Mouse (Mus musculus): Measurements from ENCODE around the gene Gimap4.
A peak's percentile ranks its signal among the peaks of the same experiment; 100 is the strongest.
"Not testable (repeated sequence)": the region's sequence is repeated elsewhere in the genome, so short reads cannot be mapped to it uniquely, and the experiment has no call there.

Gene Gimap4

DNA sequence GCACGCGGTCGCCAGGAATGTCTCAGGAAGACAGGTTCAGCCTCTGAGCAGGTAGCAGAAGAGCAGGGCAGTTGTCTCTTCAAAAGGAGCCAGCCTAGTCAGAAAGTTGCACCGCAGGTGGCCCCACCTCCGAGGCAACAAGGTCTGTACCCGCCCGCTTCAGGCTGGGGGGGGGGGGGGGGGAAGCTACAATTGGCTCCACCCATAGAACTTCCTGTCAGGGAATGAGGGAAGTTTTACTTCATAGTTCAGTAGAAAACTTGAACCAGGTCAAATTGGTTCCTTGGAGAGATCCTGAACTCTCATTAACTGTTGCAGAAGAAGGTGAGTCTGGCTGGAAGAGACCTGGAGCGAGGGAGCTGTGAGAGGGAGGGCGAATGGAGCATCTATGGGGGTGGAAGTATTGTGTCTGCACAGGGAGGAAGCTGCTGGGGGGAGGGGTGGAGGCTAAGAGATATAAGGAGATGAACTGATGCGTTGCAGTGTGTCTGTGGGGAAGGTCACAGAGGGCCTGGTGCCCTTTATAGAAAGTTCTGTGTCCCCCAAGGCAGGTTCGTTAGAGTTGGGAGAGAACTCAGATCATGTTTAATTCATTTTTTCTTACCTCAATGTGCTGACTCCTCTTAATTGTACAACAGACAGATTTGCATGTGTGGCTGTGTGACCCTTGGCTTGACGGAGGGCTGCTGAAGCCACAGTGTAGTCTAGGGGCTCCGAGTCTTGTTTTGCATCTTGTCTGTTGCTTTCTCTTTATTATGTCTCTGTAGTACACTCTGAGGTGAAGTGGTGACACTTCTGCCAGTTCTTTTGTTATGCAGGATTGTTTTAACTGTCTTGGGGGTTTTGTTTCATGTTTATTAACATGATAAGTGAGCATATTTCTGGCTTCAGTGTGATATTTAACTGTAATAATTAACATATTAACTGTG is 8.2 kb upstream of the Gimap4 start, which contains the start of gene Gimap9:
Gene Gimap9, plus strand, starts transcription at position 199 of the 929 bp plus-strand sequence.
- peak; percentile 92 for DNase-seq (ENCODE audit: low read depth)

GRCm38 (mm10) chr6:48676860-48677415 is 7.4 kb upstream of the Gimap4 start:
- DNase-seq (ENCODE audit: low read depth), result no peak

DNA sequence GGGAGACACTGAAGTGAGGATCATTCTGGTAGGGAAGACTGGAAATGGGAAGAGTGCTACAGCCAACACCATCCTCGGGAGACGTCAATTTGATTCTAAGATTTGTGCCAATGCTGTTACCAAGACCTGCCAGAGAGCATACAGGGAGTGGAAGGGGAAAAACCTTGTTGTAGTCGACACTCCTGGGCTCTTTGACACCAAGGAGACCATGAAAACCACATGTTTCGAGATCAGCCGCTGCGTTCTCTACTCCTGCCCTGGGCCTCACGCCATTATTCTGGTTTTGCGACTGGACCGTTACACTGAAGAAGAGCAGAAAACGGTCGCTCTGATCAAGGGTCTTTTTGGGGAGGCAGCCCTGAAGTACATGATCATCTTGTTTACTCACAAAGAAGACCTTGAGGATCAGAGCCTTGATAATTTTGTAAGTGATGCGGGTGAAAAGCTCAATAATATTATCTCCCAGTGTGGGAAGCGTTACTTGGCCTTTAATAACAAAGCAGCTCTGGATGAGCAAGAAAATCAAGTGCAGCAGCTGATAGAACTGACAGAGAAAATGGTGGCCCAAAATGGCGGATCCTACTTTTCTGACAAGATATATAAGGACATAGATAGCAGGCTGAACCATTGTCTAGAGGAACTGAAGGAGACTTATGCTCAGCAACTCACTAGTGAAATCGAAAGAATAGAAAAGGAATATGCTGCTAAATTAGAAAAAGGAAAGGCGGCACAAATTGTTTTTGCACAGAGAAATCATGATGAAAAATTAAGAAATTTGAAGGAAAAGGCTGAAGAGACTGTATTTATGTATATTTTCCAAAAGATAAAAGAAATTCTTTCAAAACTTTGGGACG is 6.6 kb upstream of the Gimap4 start:
- DNase-seq (ENCODE audit: low read depth), result no peak

GRCm38 (mm10) chr6:48678391-48678790 is 6.0 kb upstream of the Gimap4 start:
- no peak for DNase-seq (ENCODE audit: low read depth)

DNA sequence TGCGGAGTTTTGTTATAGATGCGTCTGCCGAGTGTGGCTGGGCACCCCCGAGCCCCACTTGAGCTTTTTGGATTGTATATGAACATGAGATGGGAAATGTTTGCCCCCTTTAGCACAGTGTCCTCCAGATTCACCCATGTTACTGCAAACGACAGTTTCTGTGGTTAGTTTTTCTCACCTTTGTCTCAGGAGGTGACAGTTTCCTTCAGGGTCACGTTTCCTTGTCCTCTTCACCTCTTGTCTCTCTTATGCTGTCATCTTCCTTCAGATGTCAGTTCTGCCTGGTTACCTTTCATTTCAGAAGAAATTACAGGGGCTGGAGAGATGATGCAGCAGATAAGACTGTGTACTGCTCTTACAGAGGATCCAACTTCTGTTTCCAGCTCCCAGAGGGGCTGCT is 4.6 kb upstream of the Gimap4 start:
- DNase-seq (ENCODE audit: low read depth), result peak; percentile 77

DNA sequence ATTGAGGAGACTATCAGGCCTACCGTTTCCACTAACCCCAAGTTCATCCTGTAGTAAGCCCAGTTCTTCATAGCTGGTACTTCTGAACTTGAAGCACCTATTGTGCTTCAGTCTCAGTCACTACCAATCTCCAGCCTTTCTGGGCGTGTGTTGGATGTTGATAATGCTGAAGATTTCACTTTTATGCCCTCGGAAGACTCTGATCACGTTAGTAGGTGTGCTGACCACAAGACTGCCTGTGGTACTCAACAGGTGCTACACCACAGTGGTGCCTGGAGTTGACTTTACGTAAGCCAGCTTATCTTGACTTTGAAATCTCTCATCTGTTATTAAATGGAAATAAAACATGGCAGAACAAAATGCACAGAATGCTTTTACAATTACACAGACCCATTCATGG is 3.9 kb upstream of the Gimap4 start:
- DNase-seq (ENCODE audit: low read depth), result peak; percentile 83

DNA sequence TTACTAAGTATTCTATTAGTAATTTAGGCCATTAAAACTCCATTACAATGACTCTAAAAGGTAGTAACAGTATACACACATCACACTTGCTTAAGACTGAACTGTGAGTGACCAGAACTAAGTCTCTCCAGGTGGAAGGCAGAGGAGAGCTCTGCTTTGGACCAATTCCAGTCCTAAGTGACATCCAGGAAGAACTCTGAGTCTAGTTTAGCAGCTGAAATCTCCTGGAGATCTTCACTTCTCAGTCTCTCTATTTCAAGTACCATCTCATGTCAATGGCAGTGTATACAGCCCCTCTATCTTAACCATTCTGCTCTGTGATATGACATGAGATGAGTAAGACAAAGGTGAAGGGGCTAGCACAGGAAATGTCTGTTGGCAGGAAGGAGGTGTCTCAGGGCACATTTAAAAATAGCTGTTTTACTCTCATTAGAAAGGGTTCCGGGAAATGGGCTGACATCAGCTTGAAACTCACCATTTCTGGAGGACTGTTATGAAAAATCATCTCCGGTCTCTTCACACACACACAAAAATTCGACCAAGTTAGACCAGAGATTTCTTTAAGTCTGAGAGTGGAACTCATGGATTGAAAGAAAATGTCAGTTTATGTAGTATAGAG is 2.8 kb upstream of the Gimap4 start:
- peak; percentile 73 for DNase-seq (ENCODE audit: low read depth)

- no peak for DNase-seq (ENCODE audit: low read depth)
Observed at GRCm38 (mm10) chr6:48682271-48682670, 2.1 kb upstream of the Gimap4 start.

- not testable (repeated sequence) for DNase-seq (ENCODE audit: low read depth)
Observed at GRCm38 (mm10) chr6:48683263-48683821, 1.0 kb upstream of the Gimap4 start.

DNA sequence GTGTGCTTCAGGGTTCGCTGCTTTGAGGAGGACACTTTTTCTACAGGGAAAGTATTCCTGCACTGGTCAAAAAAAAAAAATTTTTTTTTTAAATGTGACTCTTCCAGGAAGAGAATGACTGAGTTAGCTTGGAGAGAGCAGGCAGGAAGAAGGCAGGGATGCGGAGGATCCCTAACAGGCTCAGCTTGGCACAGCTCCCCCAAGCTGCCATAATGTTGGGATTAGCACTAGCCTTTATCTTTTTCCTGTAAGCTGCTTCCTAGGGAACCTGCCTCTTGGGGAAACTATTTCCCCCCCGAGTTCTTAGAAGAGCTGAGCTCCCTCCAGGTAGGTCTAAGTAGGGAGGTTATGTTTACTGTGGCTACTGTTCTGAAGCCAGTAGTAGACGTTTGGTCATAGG is 457 bp downstream of the Gimap4 start:
- DNase-seq (ENCODE audit: low read depth), result no peak

DNA sequence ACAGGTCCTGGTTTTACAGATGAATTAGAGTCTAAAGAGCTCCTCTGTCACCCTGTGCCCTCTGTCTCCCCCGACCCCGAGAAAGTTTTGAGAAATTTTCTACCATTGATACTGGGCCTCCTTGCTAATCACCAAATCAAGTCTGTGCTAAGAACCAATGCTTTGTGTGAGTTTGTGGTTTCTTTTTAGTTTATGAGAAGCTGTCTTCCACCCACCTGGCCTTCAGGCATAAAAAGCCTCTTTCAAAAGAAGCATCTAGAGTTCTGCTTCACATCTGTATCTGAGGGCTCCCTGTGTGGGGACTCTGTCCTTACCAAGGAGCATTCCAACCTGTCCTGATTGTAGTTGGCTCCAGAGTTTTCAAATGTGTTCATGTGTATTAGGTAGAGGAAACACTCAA is 902 bp downstream of the Gimap4 start:
- DNase-seq (ENCODE audit: low read depth), result peak; percentile 59

GRCm38 (mm10) chr6:48685694-48686665 is 1.6 kb downstream of the Gimap4 start:
- peak; percentile 56 for DNase-seq (ENCODE audit: low read depth)

DNA sequence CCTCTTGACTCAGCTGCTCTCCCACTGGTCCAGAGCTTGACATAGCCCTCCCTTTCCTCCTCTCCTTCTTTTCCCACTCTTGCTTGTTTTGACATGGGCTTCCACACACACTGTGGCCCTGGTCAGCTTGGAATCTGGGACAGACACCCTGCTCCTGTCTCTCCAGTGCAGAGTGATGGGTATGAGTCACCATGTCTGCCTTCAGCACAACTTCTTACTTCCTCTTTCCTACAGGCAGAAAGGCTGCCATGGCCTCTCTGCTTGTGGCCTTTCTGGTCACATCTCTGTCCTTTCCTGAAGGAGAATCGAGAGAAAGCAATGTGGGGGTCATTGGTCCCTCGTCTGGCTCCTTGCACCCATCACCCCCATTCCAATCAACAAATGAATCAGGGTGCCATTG is 2.7 kb downstream of the Gimap4 start:
- DNase-seq (ENCODE audit: low read depth), result no peak

DNA sequence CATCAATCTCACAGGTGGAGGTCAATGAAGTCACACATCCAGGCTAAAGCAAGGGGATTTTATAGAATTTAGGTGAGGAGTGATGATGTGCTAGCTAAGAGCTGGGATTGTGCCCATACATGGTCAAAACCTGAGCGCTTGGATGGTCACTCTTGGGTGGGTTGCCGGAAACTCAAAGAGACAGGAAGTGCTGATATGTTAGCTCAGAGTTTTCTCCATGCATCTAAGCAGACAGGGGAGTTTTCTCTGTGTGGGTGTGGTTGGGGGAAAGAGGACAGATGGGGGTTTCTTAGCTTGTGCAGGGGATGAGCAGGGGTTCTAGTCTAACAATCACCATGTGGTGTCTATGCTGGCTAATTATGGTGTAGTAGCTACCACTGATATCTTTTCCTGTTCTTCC is 5.0 kb downstream of the Gimap4 start:
- DNase-seq (ENCODE audit: low read depth), result no peak

DNA sequence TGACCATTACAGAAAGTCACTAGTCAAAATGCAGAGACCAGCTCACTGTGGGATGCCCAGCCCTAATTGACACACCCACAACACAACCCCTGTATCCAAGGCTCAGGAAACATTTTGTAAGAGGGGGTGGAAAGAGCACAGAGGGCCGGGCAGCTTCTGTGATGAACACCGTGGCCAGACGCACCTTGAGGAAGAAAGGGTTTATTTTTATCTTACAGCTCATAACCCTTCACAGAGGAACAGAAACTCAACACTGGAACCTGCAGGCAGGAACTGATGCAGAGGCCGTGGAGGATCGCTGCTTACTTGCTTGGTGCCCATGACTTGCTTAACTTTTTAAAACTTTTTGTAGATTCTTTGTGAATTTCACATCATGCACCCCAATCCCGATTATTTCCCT is 8.6 kb downstream of the Gimap4 start:
- DNase-seq (ENCODE audit: low read depth), result no peak

DNA sequence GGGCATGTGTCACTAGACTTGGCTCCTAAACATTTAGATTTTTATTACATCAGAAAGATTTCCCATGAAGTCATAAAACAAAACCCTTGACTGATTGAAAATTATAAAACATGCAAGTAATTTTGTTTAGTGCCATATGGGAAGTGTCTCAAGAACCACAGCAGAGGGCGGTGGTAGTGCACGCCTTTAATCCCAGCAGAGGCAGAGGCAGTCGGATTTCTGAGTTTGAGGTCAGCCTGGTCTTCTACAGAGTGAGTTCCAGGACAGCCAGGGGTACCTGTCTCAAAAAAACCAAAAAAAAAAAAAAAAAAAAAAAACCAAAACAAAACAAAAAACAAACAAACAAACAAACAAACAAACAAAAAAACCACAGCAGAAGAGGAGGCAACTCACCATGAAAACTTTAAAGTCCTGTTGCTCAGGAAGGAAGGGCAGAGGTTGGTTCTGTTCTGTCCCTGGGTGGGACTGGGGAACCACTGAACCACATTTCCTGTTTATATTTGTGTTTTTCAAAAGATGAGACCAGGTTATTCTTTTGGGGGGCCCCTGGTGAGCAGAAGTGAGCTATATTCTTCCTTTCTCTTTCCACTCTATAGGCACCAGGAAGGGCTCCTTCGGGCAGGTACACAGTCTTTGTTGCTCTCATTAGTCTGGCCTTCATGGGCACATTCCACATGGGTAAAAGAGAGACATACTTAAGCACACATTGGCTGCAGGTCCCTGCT is 12.6 kb downstream of the Gimap4 start:
- DNase-seq (ENCODE audit: low read depth), result peak; percentile 43

DNA sequence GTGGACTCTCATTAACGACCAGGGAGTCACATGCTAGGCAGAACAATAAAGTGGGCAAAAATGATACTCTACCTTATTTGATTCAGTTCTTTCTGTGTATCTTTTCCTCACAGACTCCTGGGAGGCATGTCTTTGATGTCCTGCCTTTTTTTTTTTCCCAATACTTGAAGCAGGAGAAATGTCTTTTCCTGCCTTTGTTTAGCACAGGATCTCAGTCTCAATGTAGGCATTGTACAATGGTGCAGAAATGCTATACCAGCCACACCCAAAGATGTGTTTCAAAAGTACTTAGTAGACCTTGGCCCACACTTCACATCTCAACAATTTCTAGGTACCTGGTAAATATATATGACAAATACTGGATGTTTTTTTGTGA is 13.2 kb downstream of the Gimap4 start:
- no peak for DNase-seq (ENCODE audit: low read depth)

DNA sequence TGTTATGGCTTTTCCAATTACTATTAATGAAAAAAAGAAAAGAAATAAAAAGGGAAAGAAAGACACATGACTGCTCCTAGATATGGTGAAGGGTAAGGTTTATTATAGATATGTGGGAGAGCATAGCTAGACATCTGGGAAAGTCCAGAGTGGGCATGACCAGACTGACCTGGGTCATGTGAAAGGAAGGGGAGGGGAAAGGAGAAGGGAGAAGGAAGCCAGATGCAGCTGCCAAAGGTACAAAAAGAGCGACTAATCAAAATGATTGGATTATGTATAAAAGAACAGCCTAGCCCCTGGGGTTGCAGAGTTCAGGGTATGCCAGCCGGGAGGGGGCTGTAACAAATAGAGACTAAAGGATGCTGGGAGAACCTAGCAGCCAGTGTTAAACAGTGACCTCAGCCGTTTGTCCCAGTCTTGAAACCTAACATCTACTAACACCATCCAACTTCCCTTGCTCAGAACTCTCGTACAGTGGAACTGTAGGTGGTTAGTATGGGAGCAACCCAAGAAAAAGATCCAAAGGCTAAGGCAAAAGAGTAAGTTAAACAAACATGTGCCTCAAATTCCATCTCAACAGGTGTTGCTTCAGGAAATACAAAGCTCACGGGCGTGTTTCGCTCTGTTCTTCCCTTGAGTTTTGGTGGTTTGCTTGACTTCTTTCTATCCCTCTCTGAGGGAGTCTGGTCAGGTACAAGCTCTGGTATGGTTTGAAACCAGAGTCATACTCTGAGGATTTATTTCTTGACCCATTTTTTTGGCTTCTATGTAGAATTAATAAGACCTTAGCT is 13.9 kb downstream of the Gimap4 start:
- peak; percentile 41 for DNase-seq (ENCODE audit: low read depth)

DNA sequence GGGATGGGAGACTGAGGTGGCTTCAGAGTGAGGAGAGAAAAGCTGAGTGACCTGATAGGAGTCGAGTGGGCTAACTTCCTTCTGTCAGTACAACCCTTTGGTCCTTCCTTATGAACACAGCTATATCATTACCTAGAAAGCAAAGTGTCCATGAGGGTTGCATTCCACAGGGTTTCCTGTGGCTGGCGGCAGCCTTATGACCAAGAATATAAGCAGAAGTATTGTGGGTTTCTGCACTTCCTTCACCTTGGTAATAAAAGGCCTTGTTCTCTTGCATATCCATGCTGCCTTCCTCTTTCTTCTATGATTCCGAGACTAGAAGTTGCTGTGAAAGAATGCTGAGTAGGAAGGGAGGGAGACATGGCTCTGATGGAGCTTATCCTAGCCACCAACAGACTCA is 14.5 kb downstream of the Gimap4 start:
- DNase-seq (ENCODE audit: low read depth), result peak; percentile 47

Measured in naive thymus-derived CD4-positive, alpha-beta T cell, adult 2 months (primary cell).